Mouse (Mus musculus) mammary gland, adult 2 months (tissue): ENCODE data around the gene Efcab14. TPM values are rescaled to one million over a fixed set of nuclear protein-coding genes. Genes with fewer than 3 reads are reported as not detected.

ENCODE experiments used
- polyA plus RNA-seq: library from polyadenylated mRNA; depleted of rRNA; stranded (reverse); fragments of >200 nt; gene quantifications from 2 replicates; pipeline ENCODE4 v1.2.3, GENCODE M21; 2012; ENCODE audit warnings: low replicate concordance; rRNA removed

Efcab14 gene
- polyA plus RNA-seq: 31.3 and 32.9 TPM in 2 replicates

GRCm38 (mm10) chr4:115737551-115738041 lies at the start of gene Efcab14:
TSS of gene Efcab14 (plus strand) at chr4:115737744.

GRCm38 (mm10) chr4:115780918-115781317 lies 43.4 kb downstream of the Efcab14 start, which contains the start of gene Tex38:
TSS of gene Tex38 (minus strand) at chr4:115781018.

GRCm38 (mm10) chr4:115784769-115785510 lies 47.4 kb downstream of the Efcab14 start, which contains the start of gene Atpaf1:
TSS of gene Atpaf1 (plus strand) at chr4:115784812.

Other genes with a start within 250 kb of the Efcab14 start
- 0.53 TPM in 1 of 2 replicates, not detected in the other for gene Cyp4a14, start 241.6 kb upstream of the Efcab14 start, polyA plus RNA-seq
- gene Cyp4a10, start 219.5 kb upstream of the Efcab14 start, polyA plus RNA-seq: 1.3 and 1.9 TPM in 2 replicates
- gene Cyp4a31, start 174.1 kb upstream of the Efcab14 start, polyA plus RNA-seq: 0.11 and 0.24 TPM in 2 replicates
- 0.17 TPM in 1 of 2 replicates, not detected in the other for gene Cyp4a32, start 136.8 kb upstream of the Efcab14 start, polyA plus RNA-seq
- 84.3 and 145 TPM in 2 replicates for gene Cyp4b1, start 90.0 kb upstream of the Efcab14 start, polyA plus RNA-seq
- 0.57 TPM in 1 of 2 replicates, not detected in the other for gene Tex38, start 43.3 kb downstream of the Efcab14 start, polyA plus RNA-seq
- gene Atpaf1, start 47.1 kb downstream of the Efcab14 start, polyA plus RNA-seq: 22.8 and 39.5 TPM in 2 replicates
- 24.5 and 44.3 TPM in 2 replicates for gene Mob3c, start 90.3 kb downstream of the Efcab14 start, polyA plus RNA-seq
- gene Mknk1, start 101.5 kb downstream of the Efcab14 start, polyA plus RNA-seq: 65.7 and 87.5 TPM in 2 replicates
- 0.07 TPM in 1 of 2 replicates, not detected in the other for gene Kncn, start 146.7 kb downstream of the Efcab14 start, polyA plus RNA-seq
- gene 6430628N08Rik, start 152.9 kb downstream of the Efcab14 start, polyA plus RNA-seq: not detected in 2 replicates
- gene Dmbx1, start 202.2 kb downstream of the Efcab14 start, polyA plus RNA-seq: not detected in 2 replicates